Mouse (Mus musculus) thymus, postnatal 4 days (tissue): Measurements from ENCODE around the gene Stab2.
A peak's percentile ranks its signal among the peaks of the same experiment; 100 is the strongest.

ENCODE experiments used
- DNase-seq: peaks from one replicate; pipeline ENCODE4 v3.0.0; 2021

Stab2 gene

DNA sequence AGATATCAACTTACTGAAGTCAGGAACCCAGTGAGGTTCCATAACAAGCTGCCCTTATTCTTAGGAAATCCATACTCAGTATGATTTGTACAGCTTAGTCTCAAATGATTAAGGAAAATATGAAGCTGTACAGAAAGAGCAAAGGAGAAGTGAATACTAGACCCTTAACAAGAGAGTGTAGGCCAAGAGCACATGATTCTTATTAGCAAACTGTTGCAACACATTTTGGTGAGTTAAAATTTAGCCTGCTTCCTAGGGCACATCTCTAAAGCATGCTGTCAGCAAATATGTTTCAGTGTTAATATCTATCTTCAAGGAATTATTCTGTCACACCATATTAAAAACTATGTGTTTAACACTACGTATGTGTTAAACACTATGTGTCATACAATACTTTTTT, 121.4 kb downstream of the Stab2 start:
- no peak for DNase-seq

DNA sequence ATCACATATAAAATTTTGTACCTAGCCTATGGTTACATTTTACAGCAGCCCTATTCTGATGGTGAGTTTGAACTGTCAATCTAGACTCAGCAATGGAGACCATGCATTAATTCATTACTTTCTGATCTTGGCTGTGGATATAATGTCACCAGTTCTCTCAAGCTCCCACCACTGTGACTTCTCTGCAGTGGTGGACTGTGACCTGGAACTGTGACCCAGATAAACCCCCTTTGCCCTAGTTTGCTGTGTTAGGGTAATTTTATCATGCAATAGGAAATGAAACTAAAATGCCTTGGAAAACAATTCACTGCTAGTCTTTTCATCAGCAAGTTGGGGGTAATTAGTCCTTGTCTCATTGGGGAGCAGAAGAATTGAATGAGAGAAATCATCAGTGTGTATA, 126.4 kb downstream of the Stab2 start:
- DNase-seq: no peak

DNA sequence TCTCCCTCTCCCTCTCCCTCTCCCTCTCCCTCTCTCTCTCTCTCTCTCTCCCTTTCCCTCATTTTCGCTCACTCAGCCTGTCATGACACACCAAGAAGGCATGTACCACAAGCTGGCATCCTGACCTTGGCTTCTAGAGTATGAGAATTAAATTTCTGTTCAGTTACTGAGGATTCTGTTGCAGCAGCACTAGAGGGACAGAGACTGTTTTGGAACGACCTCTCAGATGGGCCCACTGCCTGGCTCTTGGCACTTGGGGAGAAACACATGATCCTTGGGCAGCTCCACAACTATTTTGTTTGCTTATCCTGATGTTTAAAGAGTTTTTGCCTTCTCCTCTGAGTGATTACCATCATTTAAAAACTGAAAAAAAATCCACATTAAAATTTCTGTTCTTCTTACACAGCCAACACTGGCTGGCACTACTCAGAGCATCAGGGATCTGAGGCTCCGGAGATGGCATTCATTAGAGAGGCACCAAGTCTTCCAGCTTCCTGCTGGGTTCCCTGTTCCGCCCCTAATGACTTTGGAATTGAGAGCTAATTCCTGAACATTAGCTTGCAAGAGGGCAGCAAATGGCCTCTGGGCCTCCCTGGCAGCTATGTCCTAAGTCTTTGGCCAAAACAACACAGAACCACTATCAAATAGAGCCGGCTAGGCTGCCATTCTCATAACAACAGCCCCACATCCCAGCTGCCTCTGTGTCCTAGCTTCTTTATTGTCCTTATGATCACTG, 127.6 kb downstream of the Stab2 start:
- no peak for DNase-seq

DNA sequence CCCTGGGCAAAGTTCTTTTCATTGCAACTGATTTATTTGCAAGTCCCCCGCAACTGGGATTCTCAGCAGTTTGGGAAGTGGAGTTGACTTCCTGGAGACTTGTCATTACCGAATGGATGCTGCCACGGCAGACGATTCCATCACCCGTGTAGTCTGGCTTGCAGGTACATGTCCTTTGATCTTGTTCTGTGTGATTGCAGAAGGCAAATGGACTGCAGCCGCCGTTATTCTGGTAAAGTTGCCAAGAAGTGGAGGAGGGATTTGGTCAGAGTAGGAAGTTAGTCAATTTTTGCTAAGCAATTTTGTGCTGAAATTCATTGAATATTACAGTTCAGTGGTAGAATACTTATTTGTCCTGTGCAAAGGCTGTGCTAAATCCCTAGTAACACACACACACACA, 129.1 kb downstream of the Stab2 start:
- DNase-seq: no peak

DNA sequence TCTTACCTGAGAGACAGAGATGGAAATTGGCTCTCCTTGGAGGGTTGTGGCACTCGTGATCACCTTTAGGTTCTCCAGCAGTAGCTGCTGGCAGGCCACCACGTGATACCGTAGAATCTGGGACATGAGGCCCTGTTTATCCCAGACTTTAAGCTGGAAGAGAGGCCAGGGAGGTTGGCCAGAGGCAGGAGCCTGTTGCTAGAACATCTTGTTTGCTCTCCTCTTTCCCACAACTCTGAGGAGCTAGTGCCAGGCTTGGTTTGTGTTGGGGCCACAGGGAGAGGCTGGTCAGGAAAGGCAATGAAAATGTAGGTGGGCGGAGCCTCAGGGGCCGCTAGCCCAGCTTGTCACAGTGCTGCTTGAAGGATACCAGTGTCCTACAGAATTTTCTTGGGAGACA, 135.2 kb downstream of the Stab2 start:
- DNase-seq: no peak

DNA sequence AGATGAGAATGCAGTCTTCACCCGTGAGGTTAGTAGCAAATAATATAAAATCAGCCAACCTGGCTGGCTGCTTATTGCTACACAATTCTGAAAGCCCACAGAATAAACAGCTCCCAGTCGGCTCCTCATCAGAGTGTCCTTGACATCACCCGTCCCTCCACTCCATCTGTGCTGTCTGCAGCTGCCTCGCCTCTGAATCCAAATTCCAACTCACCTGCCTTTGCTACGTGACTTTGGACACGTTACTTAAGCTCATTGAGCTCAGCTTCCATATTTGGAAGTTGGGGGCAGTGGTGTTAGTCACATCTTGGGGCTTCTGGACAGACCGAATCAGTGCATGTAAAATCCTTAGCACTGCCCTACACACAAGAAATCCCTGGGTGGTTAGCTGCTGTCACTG, 135.7 kb downstream of the Stab2 start:
- no peak for DNase-seq

DNA sequence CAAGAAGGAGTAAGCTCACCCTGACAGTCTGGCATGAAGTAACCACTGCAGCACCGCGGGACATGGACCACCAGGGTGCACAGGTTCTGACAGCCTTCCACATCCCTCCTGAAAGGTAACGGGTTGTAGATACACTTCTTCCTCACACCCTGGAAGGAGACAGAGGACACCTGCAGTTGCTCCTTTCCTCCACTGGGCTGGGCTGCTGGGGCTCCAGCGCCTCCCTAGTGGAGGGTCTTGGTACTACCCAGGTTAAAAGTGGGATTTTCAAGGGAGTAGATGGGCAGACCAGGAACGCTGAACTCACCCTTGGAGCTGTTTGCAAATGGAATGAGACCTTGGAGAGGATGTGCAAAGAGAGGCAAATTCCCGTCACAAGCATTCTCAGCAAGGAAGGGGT, 144.4 kb downstream of the Stab2 start:
- peak; percentile 20 for DNase-seq

DNA sequence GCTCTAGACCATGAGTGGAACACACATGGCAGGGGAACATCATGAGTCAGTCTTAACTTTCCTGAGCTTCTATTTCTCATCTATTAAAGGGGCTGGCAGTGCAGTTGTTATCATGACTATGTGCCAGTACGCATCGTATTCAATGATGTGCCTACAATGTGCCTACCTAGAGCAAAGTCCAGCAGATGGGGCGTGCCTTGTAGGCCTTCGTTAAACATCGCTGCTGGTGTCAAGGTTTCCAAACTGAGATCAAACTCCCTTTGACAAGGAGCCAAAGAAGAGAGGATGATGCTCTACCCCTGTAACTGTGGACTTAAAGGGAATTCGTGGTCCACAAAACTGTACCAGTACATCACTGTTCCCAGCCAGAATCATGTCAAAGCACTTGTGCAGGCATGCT, 145.3 kb downstream of the Stab2 start:
- DNase-seq: no peak

DNA sequence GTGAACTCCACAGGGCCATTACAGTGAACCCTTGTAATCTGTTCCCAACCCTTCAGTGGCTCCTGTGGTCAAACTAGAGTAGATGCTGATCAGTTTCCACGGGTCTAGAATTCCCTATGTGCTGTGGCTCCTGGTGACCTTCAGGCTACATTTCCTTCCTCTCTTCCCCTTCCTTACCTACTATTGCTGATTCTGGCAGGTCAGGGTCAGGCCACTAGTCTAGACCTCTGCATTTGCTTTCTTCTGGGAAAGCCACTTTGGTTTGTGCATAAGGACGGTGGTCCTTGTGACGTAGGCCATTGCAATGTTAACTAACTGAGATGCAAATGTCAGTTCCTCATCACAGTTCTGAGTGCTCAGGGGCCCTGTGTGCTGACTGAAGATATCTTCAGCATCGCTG, 147.4 kb downstream of the Stab2 start:
- no peak for DNase-seq

DNA sequence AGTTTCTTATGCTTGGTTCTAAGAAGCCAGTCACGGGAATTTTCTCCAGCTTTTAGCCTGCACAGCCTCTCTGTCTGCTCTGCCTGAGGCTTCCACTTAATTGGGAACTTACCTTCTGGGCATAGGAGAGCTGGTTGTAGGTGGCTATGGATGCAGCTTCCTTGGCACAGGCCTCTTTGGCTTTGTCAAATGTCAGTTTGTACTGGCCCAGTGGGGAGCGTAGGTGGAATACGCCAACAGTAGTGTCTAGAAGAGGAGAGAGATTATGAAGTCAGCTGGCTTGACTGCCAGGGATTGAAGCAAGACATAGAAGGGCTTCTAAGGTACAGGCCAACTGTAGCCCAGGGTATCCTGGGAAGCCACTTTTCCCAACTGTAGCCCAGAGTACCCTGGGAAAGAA, 154.4 kb downstream of the Stab2 start:
- no peak for DNase-seq

DNA sequence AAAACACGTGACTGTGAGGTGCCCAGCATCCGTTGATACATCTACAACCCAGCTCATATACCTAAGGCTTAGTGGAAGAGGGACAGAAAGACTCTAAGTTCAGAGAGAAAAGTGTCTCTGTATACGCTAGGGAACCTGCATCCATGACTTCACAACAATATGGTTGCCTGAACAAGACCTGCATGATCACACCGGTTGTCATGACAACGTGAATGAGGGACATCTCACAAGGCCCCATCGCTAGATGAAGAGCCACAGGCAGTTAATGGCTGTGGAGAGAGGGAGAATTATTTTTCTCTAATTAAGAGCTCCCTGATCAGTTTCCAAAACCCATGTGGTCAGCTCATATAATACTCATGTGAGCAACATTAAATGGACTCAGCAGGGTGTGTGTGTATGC, 155.7 kb downstream of the Stab2 start:
- DNase-seq: no peak

DNA sequence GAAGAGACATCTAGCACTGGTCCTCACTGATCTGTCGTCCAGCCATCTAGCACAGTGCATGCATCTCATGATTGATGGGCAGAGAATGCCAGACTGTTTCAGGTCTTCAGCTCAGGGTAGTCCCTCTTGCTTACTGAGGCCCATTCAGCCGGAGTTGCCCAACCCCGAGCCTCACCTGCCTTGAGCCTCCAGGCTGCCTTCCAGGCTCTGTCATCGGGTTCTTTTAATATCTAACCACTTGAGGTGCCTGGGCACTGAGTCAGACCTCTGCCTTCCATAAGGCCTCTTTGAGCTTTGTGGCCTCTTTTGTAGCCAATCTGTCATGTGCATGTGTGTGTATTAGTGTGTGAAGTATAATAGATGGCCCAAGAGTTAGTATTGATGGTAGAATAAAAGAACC, 158.3 kb downstream of the Stab2 start:
- no peak for DNase-seq

DNA sequence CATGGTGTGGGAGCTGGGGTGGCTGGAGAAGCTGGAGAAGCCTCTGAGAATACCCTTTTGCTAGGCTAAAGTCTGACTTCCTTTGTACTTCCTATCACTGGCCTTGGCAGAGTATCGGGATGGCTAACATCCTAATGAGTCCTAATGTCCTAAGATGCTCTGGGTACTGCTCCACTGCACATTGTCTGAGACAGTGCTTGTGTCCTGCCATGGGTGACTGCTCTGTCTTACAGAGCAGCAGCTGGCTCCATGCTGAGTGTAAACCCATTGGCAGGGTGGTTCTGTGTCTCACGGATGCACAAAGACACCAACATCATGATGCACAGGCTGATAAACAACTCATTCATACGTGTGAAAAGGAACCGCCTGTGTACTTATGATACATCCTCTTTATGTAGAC, 158.7 kb downstream of the Stab2 start:
- DNase-seq: no peak

DNA sequence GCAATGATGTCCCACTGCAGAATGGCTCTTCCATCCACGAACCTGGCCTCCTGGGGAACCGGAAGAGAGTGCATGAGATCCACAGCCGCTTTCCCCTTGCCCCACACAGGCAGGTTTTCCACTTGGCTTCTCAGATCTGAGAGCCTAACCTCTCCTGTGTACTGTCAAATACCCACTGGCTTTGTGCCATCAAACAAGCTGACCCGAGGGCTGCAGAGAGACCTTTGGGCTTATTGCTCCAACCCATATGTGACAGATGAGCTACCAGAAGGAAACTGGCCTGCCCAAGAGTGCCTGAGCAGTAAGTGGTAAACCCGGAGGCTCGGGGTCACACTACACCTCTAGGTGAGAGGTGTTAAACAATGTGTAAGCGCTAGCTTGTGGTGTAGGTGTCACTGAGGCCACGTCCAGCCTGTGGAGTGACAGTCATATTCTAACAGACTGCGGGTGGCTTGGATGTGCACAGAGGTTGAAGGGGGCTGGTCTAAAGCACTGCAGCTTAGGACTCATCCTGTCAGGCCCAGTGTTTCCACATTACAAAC, 160.8 kb downstream of the Stab2 start:
- DNase-seq: no peak

DNA sequence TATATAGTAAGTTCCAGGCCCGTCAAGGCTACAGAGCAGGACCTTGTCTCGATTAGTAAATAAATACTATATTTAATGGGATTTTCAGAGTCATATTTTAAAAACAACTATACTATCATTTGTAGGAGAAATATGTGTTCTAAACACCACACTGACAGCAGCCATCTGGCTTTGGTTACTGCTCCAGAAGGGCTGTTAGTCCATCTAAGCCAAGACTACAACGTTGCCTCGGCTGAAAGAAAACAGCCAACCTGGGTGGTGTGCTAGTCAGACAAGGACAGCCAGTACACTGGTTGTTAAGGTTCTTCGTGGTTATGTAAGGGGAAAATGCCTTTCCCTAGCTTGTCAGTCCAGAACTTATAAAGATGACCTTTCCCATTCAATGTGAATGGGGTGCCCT, 165.2 kb downstream of the Stab2 start:
- DNase-seq: no peak

DNA sequence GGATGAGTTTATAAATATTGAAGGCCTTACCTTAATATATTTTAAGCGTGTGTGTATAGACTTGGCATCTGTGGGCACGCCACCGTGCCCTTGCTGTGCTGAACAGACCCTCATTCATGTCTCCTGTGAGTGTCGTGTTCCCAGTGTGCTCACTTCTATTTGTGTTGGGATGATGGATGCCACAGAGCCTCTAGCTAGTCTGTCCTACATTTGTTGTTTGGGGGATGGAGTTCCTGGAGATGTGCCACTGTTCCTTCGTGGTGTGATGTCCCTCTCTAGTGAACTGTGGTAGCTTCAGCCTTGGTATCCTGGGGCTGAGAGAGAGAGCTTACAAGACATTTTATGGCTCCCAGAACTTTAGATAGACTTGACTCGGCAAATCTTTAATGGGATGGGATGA, 169.0 kb downstream of the Stab2 start:
- DNase-seq: no peak

DNA sequence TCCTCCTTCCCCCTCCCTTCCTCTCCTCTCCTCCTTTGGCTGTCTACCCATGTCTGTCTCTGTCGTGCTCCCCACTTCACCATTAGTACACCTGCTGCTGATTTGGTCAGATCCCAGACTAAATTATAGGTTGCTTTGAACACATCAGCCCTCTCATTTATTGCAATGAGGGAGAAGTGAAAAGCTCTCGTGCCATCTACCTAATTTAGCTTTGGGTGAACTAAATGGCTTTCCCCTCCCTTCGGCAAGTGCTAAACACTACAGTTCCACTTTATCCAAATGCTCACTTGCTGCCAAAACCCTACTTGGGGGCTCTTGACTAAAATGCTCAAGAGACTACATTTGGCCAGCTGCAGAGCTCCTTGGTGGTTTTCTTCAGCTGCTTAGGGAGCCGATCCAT, 171.0 kb downstream of the Stab2 start:
- no peak for DNase-seq

DNA sequence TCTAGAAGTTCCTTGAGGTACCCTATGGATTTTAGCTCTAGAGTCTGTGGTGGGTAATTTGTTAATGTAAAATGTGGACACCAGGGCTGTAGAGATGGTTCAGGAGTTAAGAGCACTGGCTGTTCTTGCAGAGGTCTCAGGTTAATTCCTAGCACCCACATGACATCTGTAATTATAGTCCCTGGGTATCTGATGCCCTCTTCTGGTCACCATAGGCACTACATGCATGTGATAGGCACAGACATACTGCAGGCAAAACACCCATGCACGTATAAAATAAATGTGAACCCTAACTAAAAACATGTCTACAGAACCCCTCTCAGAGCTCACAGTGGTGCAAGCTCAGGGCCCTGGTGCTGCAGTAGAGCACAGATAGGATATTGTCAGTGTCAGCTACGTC, 178.3 kb downstream of the Stab2 start:
- no peak for DNase-seq

DNA sequence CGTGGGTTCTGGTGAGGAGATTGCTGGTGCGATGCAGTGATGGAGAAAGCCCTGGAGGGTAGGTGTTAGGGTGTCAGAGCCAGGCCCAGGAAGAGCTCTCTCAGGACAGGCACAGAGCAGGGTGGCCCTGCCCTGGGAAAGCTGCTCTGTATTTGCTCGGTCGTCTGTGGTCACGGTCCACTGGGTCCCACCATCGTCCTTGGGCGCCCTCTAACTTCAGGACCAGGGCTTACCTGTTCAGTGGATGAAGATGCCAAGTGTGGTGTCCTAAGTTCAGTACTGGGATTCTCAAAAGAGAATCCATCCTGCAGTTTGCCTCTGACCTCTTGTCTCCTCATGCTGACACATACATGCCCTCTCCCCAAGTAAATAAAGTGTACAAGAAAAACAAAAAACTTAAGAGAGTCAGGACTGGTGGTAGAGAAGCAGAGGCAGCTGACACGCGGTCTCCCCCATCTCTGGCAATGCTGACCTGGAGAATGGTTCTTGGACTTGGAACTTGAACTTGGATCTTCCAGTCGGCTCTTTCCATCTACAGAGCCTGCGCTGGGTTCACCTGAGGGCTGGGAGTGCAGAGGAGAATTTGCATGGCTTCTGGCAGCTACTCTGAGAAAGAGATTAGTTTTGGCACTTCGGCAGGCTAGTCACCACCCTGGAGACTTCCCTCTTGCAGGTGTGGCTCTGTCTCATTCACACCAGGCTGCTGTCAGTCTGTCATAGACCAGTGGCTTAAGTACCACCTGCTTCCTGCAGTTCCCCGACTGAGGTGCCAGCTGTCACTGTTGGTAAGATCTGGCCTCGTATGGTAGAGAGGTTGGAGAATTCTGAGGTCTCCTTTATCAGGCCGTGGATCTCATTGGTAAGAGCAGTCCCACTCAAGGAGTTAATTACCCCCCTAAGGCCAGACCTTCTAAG, 179.3 kb downstream of the Stab2 start:
- peak; percentile 23 for DNase-seq

DNA sequence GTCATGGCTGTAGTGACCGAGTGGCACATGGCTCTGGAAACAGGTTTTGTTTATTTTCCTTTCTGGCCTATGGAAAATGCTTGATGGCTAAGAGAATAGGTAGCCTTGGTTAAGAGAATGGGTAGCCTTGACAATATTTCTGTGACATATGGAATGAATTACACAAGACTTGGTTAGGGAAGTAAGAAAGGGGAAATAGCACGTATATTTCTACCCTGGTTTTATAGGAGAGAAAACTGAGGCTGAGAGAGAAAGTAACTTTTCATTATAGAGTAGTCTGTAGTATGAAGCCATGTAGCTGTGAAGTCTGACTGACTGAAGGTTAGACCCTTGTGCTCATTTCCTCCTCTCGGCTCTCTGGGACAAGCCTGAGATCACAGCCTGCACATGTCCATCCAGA, 180.9 kb downstream of the Stab2 start:
- no peak for DNase-seq

DNA sequence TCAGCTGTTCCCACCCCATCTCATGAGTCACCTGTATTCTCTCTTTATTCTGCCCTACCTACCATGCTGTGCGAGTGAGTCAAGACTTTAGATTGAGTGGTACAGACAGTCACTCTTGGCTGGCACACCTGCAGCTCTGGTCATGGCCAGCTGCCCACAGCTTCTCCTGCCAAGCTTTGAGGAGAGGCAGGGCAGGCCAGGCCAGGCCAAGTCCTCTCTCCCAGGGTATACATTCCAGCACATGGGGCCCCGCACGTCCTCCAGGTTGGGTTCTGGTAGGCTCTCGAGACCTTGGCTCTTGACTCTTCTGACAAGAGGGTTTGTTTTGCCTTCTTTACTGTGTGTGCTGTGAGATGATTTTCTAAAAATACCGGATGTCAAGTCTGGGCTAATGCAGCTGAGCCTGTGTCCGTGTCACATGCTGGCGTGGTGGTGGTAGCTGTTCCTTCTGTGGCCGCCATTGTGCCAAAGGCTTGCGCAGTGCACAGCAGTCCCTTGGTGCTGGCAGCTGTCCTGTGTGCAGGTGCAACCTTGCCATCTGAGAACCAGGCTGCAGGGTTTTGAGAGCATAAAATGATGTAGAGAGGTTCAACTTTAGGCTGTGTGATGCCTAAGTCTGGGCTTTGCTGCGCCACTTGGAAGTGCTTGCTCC, 181.8 kb downstream of the Stab2 start:
- no peak for DNase-seq

DNA sequence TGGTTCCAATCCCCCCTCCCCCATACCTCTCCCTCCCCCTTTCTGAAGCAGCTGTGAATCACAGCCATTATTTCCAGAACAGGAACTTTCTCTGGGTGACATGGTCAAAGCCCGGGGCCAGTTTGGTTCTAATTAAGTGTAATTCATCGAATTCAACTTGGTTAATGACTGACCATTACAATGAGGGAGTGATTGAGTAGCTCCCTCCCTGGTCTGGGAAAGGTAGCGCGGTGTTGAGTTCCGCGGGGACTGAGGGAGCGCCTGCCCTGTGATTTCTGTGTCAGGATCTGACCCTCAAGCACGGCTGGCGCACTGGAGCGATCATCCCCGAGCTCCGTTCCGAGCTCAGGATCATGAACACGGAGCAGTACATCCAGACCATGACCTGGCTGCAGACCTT, 183.0 kb downstream of the Stab2 start:
- no peak for DNase-seq

DNA sequence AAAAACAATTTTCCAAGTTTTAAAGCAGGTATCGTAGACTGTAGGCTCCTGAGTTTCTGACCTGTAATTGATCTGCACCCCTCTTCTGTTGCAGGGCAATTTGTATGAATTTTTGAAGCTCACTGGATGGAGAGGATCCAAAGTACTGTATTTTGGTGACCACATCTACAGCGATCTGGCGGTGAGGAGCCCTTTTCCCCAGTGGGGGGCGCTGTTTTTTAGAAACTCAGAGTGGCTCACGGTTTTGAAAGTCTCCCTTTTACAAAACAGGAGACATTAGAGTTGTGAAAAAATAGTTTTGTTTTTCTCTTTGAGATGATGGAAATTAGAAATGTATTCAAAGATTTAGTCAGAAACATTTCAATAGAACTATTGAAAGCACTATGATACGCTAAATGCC, 183.7 kb downstream of the Stab2 start:
- peak; percentile 28 for DNase-seq

DNA sequence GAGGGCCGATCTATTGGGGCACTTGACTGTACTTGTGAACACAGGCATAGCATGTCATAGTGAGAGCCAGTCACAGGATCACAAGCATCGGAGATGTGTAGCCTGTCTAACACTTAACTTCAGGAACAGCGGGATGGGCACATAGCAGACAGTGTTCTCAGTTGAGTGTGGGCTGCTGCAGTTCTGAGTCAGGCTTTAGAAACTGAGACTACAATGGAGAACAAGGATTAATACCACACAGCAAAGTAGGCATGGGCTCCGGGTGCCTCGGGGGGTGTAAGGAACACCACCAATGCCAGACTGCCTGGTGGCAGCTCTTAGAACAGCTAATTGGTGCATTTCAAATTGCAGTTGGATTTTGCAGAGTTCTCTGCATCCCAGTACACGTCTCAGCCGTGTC, 186.8 kb downstream of the Stab2 start:
- no peak for DNase-seq
